Mouse (Mus musculus): Measurements from ENCODE around the gene Abcb6.
A peak's percentile ranks its signal among the peaks of the same experiment; 100 is the strongest.

The Abcb6 gene

DNA sequence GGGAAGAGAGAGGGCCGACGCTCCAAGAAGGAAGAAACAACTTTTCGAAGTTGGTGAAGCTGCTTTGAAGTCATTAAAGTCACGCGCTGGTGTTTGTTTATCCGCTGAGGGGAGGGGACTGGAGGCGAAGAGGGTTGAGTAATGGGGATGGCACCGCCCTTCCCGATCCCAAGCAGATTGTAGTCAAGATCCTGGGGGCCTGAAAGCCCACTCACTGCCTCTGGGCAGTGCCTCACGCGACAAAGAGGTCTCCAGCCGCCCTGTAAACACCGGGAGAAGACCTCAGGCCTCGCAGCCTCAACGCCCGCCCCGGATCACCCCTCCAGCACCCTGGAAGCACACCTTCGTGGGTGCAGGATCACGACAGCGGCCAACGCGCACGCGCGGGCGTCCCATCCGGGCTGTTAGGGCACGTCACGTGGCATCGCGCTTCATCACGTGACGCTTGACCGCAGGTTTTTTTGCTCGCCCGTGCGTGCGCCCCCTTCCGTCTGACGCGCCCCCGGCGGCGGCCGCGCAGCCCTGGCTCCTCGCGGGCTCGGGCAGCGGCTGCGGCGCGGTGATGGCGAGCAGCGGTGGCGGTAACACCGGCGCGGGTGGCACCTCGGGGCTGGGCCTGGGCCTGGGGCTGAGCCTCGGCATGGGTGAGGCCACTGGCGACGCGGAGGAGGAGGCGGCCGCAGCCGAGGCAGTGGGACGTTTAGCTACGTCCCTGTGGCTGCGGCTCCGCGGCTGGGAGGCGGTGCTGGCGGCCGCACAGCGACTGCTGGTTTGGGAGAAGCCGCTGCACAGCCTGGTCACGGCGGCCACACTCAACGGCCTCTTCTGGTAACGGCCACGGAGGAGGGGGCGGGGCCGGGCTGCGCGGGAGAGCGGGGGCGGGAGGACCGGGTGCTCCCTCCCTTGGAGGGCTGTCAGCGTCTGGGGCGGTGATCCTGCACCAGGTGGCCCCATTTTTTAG is 37.6 kb downstream of the Abcb6 start, which contains the start of the genes Cnppd1 and Retreg2:
TSS of gene Cnppd1 (minus strand) at position 411 of the 961 bp plus-strand sequence.
TSS of gene Retreg2 (plus strand) at position 478 of the 961 bp plus-strand sequence.
- peak; percentile 98 for DNase-seq

DNA sequence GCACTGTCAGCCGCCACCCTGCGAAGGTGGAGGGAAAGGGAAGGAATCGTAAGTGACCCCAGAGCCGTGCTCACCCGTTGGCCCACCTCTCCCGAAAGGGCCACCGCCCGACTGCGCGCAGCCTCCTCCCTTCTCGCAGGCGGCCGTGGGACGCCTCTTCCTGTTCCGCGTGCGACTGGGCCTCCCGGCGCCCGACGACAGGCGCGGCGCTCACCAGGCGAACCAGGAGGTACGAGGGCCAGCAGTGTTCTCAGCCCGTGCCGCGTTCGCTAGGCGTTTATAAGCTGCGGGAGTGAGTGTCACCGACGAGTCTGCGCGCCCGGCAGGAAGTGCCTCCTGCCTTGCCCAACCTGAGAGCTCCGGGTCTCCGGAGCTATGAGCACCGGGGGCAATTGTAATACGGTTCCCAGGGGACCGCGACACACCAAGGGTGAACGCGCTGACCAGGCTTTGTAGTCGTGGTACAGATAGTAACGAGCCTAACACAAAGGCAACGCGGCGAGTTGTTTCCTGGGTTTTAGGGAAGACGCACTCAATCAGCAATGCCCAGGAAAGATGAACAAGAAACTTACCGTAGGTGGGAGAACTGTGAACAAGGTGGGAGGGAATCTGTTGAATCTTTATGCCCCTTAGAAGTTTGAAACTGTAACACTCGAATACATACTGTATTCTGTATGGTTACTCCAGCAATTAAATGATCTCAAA is 38.6 kb downstream of the Abcb6 start:
- DNase-seq = peak; percentile 80

DNA sequence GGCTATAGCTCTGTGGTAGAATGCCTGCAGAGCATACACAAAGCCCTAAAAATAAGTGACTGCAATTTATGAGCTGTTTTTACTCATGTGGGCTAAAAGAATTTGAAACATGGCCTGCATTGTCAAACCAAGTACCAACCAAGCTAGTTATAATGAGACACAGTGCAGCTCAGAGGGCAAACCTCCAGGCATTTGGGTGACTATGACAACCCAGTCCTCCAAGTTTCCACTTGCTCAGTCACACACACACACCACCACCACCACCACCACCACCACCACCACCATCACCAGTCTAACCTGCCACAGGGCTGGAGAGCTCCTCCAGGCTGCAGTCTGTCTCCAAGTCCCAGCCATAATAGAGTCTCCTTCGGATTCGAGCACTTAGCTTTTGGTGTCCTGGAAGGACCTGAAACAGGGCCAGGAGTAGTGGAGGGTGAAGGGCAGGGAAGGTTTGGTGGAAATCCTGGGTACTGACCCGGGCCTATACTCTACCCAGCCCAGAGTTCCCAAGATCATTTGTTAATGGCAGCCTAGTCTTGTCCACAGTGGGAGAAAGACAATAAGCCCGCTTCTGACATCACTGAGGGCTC is 39.5 kb downstream of the Abcb6 start:
- DNase-seq = no peak

GRCm38 (mm10) chr1:75138448-75138847 is 41.7 kb downstream of the Abcb6 start:
- no peak for DNase-seq

DNA sequence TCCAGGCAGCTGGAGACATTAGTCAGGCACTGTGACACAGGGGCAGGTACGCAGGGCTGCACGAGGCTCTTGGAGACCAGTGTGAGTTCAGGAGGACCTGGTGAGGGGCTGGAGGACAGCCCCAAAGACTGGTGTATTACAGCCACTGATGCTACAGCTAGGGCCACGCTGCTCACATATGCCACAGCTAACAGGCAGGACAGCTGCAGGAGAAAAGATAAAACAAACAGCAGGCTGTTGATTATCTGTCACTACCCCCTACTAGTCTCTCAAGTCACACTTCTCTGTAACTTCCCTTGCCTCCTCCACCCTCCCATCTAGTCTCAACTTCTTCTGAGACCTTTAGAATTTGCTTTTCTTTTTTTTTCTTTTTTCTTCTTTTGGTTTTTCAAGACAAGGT is 43.5 kb downstream of the Abcb6 start:
- no peak for DNase-seq

DNA sequence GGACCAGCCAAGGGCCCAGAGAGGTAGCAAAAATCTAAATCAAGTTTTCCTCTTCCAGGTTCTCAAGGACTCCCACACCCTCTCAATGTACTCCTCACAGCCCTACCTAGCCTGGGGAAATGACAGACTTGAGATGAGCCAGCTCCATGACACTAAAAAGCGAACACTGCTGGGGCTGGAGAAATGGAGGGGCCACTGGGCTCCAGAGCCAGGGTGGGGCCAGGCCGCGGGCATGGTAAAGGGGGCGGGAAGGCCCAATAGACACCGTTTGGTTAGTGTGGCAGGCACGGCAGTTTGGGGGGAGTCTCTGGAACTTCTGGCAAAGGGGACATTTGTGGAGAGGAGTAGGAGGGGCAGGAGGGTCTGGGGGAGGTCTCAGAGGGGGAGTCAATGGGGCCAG is 43.9 kb downstream of the Abcb6 start:
- no peak for DNase-seq

- peak; percentile 61 for DNase-seq
Measured at GRCm38 (mm10) chr1:75133421-75134207, 46.6 kb downstream of the Abcb6 start, which contains the start of gene Slc23a3. Gene Slc23a3 (minus strand): TSS chr1:75133890.

DNA sequence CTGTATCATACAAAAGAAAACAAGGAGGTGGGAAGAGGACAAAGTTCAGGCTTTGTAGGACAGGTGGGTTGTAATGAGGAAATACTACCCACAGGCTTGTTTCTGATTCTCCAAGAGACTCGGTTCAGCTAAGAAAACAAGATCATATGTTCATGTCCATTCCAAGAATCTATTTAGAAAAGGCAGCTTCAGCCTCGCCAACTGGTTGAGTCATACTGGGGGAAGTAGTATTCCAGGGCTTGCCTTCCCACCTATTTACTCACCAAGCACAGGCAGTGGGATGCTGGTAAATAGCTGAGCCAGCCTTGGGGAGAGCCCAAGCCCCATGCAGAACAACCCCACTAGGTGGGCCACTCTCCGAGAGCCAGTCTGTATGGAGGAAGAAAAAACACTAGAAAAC is 51.6 kb downstream of the Abcb6 start:
- no peak for DNase-seq

- DNase-seq = no peak
Measured at GRCm38 (mm10) chr1:75125418-75125817, 54.8 kb downstream of the Abcb6 start.

GRCm38 (mm10) chr1:75124346-75125321 is 55.6 kb downstream of the Abcb6 start, which contains the start of gene Nhej1:
Gene Nhej1 (minus strand): TSS chr1:75125200.
- peak; percentile 98 for DNase-seq

DNA sequence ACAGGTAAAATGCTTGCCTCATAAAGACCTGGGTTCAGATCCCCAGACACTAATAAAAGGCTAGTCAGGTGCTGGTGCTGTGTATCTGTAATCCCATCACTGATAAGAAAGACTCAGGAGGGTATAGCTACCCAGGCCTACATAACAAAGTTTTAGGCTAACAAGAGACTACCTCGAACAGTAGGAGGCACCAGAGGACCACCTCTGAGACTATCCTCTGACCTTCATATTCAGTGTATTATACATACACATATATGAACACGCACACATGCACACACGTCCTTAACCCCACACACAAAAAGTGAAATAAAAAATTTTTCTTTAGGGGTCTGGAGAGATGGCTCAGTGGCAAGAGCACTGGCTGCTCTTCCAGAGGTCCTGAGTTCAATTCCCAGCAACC is 58.0 kb downstream of the Abcb6 start:
- no peak for DNase-seq

Measured in kidney, postnatal 10 days (tissue).